Mouse (Mus musculus) right cerebral cortex, adult 2 months (tissue): ENCODE results near the gene Slc22a7.

Source experiments
- DNase-seq, 2 experiments: peaks; one replicate each; pipeline ENCODE4 v3.0.0; 2021 to 2022; ENCODE audit warnings: low spot score in 2 of 2

Slc22a7 gene

DNA sequence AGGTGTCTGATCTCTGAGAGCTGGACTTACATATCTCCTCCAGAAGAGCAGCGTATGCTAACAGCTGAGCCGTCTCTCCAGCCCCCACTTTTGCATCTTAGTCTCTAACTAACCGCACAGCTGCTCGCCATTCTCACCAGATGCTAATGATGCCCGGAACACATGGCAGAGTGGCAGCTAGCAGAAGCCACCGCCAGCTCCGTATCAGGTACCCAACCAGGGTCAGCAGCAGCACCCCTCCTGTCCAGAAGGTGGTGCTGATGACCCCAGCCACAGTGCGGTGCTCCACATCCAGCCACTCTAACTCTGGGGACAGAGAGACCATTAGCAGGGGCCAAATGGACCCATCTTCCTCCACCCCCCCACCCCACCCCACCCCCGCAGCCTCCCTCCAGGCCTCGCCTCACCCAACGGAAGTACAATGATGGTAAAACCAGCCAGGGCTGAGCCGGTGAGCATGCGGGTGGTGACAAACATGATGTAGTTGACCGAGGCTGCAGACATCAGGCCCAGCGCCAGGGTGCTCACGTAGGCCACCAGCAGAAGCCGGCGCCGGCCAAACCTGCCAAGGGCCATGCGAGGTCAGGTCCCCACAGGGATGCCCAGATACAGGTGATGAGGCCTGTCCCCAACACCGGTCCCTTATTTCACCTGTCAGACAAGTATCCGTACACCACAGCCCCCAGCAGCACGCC is 1.4 kb downstream of the Slc22a7 start:
- peak in 1 of 2 experiments; percentile 38 for DNase-seq

DNA sequence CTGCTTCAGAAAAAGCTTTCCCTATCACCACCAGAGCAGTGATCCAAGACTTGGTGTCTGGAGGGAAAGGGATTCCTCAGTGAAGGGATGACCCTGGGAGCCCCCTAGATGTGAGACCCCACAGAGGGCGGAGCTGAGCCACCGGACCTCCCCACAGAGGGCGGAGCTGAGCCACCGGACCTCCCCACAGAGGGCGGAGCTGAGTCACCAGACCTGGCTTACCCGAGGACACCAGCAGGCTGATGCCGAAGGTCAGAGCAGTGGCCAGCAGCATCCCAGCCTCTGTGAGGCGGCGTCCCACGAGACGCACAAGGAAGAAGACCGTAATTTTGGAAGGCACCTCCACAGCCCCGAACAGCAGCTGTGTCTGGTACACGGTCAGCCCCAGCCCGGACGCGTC is 4.6 kb downstream of the Slc22a7 start:
- DNase-seq, result no peak

DNA sequence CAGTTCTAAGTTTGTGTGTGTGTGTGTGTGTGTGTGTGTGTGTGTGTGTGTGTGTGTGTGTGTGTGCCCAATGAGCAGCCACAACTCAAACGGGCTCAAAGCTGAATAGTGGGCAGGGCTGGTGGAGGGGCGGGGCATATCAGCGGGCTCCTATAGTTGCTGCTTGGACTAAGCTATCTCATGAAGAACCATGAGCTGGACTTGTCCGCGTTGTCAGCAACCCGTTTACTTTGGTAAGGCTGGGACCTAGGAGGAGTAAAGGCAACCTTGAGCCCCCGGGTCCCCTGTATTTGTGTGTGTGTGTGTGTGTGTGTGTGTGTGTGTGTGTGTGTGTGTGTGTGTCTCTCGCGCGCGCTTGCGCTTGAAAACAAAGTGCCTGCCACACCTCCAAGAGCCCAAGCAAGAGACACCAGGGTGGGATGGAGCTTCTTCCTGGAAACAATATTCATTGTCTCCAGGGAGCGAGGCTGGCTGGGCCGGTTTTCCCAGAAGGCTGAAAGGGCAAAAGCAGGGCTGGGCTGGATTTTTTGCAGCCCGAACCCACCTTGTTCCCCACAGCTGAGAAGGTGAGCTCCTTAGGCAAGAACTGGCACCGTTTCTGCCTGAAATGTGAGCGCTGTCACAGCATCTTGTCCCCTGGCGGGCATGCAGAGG is 9.4 kb downstream of the Slc22a7 start, which contains the start of gene Crip3:
TSS of gene Crip3 (plus strand) at position 166 of the 654 bp plus-strand sequence.
- no peak for DNase-seq

DNA sequence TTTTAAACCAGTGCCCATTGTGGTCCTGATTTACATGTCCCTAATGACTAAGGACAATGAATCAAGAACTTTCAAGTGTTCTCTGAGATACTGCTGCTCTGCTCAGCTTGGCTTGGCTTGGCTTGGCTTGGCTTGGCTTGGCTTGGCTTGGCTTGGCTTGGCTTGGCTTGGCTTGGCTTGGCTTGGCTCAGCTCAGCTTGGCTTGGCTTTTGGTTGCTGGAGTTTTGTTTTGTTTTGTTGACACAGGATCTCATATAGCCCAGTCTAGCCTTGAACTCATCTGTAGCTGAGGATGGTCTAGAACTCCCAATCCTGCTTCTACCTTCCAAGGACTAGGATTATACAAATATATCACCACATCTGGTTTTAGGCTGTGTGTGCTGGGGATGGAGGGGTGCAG is 11.8 kb downstream of the Slc22a7 start:
- no peak for DNase-seq

DNA sequence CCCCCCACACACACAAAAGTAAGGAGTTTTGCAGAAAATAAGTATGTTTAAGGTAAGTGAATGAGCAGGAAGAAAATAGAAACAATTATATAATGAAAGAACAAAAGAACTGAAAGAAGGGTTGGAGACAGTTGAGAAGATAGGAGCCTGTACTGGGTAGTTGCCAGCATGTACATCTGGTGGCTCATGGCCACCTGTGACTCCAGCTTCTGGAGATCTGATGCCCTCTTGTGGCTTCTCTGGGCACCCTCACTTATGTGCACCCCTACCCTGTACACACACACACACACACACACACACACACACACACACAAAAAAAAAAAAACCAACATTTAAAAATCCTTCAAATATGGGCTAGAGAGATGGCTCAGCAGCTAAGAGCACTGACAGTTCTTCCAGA is 18.5 kb downstream of the Slc22a7 start:
- no peak for DNase-seq

DNA sequence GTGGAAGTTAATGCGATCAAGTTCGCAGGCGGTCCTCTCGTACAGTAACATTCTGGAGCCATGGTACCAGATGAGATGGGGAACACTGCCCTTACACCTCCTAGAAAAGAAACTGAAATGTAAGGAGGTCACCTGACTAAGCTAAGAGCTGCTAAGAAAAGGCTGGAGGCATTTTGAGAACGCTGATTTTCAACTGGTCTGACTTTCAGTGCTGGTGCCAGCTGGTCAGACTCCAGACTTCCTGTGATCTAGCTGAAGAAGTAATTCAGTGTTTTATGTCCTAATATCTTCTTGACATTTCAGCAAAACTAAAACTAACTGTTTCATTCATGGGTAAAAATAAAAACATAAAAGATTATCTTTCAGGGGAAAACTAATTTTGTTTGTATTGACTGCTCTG is 19.6 kb downstream of the Slc22a7 start:
- no peak for DNase-seq

DNA sequence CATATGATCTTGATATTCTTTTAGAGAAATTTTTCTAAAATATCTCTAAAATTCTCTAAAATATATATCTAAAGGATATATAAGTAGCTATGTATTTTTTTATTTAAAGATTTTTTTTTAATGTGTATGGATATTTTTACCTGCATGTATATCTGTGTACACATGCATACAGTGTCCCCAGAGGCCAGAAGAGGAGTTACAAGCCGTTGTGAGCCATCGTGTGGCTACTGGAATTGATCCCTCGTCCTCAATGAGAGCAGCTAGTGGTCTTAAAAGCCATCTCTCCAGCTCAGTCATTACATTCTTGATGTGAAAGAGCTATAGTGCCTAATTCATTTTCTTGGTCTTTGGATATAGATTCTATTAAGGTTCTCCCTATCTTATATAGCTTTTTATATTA is 29.8 kb downstream of the Slc22a7 start:
- DNase-seq, result no peak

DNA sequence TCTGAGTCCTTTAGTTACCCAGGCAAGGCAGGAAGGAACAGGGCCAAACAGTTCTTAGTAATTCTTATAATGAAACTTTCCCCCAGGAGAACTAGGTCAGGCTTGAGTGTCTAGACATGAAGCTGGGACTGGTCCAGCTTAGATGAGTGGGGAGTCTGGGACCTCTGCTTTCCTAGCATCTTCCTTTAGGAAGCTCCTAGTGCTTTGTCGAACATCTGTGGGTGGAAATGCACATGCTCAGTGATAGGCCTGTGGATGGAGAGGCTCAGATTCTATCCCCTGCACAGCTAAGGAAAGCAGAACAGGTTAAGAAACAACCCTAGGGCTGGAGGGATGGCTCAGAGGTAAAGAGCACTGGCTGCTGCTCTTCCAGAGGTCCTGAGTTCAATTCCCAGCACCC is 43.6 kb downstream of the Slc22a7 start:
- DNase-seq, result no peak

DNA sequence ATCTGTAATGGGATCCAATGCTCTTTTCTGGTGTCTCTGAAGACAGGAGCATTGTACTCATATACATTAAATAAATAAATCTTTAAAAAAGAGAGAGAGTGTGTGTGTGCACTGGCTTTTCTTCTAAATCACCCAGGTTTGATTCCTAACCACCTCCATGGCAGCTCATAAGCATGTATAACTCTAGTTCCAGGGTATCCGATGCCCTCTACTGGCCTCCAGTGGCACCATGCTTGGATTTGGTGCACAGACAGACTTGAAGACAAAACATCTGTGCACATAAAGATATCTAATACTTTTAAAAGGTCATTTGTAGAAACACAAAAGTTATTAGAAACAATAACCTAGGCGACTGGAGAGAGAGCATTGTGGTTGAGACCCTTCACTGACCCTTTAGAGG is 45.2 kb downstream of the Slc22a7 start:
- peak; percentile 42 to 51 for DNase-seq

DNA sequence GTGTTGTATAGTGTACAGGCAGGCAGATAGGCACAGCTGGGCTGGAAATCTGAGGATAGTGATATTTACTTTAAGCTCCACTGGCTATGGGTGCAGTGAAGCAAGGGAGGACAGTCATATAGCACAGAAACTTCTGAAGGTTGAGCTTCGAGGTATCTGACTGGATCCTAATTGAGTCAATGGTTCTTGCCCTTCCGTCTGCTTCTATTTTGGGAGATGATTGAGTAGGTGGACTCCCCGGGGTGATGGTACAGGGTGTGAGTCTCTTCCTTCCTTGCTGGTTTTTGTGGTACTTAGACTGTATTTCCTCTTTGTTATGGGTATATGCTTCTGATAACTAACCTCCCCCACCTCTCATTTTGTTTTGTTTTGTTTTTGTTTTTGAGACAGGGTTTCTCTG is 50.1 kb downstream of the Slc22a7 start:
- no peak for DNase-seq

DNA sequence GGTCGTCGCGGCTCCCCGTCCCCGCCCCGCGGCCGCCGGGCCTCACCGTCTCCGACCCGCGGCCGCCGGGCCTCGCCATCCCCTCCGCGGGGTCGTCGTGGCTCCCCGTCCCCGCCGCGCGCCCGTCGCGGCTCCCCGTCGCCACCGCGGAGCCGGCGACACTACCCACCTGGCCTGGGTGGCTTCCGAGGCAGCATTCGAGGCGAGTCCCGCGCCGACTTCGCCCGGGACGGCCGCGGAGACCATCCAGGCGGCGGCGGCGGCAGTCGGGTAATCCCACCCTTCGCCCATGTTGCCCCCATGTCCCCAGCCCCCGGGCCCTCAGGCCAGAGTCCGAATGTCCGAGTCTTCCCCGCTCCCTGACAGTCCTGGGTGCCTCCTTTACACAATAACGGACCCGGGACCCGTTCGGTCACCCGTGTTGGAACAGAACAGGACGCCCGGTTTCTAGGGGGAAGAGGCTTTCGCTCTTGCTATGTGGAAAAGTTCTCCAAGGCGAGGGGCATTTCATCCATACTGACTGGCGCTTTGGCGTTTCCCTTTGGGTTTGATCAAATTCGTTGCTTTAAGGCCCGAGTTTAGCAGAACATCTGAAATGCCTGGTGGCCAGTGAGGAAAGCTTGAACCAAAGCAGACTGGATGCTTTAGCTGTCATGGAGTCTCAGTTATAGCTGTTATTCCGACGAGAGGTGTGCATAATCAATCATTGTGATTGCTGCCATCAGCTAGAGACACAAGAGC is 54.0 kb downstream of the Slc22a7 start:
- peak; percentile 19 to 33 for DNase-seq

DNA sequence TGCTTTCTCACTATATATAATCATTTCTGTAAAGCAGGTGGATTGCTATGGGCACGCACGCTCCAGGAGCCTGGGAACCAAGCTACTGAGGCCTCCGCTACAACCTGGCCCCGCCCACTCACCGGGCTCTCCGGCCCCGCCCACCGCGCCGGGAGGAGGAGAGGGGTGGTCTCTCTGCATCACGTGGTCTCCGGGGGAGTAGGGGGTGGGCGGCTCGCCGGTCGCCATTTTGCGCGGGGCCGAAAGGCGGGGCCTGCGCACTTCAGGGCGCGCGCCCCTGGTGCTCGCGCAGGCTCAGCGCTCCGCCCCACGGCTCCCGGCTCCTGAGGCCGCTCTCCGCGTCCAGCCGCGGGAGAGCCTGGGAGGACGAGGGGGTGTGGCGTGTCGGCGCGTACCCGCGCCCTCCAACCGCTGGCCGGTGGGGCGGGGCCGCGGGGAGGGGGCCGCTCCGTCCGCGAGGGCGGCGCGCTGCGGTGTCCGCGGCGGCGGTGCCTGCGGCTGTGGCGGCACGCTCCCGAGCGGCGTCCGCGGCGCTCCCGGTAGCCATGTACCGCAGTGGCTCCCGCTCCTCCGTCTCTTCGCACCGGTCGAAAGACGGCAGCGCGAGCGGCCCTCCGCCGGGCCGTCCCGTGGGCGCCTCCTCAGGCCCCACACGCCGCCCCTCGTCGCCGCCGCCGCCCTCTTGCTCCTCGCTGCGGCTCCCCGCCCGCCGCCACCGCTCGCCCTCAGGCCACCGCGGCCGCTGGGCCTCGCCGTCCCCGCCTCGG is 54.8 kb downstream of the Slc22a7 start, which contains the start of gene Zfp318:
TSS of gene Zfp318 (plus strand) at position 438 of the 767 bp plus-strand sequence.
- peak; percentile 96 for DNase-seq
